Mouse (Mus musculus): ENCODE data around the gene Gna15. TPM values are rescaled to one million over a fixed set of nuclear protein-coding genes. Genes with fewer than 3 reads are reported as not detected.

The Gna15 gene
- polyA plus RNA-seq, 1 experiment, result 14.8 TPM

DNA sequence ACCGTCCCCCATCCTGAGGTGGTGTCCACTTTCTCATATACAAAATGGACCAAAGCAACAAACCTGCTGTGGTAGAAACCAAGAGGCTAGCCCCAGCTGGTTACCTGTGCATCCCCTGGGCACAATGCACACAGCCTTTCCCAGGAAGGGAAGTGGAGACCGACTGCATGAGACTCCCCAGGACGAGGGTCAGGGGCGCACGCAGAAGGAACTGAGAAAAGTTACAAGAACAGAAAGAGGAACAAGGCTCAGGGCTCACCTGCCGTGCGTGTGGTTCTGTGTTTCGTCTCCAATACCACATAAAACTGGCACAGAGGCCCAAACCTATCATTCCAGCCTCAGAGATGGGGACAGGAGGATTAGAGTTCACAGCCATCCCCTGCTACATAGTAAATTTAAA, 6.8 kb downstream of the Gna15 start:
- Histone ChIP-seq H3K36me3 (ENCODE audit: control insufficient read depth, insufficient read depth, low read length) (peaks cover 2% of the 10 kb centered on the region; the same call in 1 of the 2 replicates), H3K4me1 (ENCODE audit: control insufficient read depth, insufficient read depth, insufficient read length) (peaks cover 28% of the 10 kb centered on the region; the same call in 1 of the 2 replicates), H3K4me3 (ENCODE audit: extremely low read depth, insufficient read depth, insufficient read length) (no peak overlapping the region), H3K27ac (ENCODE audit: insufficient read depth, low read length) (peak overlapping the region; percentile 78), H3K27me3 (ENCODE audit: control insufficient read depth, insufficient read depth, low read length) (no peaks in the 10 kb centered on the region)
- TF ChIP-seq POLR2A (IDR thresholded peaks at IDR 0.05; ENCODE audit: low read depth, low read length) (no peak), CTCF (IDR thresholded peaks at IDR 0.05; ENCODE audit: extremely low read depth, insufficient read depth, insufficient read length, insufficient replicate concordance) (no peak)
- 16% methylated on average over 8 of the region's 8 CpGs for WGBS
- DNase-seq (ENCODE audit: low read depth in 1 of 2, low spot score in 2 of 2), result peak; percentile 49 to 68

DNA sequence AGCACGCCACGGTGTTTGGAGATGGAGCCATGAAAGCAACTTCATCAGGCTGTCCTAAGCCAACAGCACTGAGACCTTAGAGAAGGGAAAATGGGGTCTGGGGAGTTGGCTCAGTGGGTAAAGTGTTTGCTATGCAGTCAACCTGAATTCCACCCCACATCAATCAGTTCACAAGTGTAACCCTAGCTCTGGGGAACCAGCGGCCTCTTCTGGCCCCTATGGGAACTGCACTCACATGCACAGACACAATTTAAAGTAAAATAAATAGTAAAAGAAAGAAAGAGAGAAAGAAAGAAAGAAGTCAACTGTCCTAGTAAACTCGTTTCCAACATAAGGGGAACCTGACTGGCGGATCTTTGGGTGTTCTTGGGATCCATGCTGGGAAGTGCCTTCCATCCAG, 10.2 kb downstream of the Gna15 start:
- no peak for DNase-seq (ENCODE audit: low read depth in 1 of 2, low spot score in 2 of 2)
- TF ChIP-seq CTCF (IDR thresholded peaks at IDR 0.05; ENCODE audit: extremely low read depth, insufficient read depth, insufficient read length, insufficient replicate concordance) (no peak), POLR2A (IDR thresholded peaks at IDR 0.05; ENCODE audit: low read depth, low read length) (no peak)
- peaks cover 2% of the 10 kb centered on the region; the same call in 1 of the 2 replicates for H3K36me3 ChIP-seq (ENCODE audit: control insufficient read depth, insufficient read depth, low read length)
- 90% methylated on average over 5 of the region's 5 CpGs for WGBS
- H3K4me3 ChIP-seq (ENCODE audit: extremely low read depth, insufficient read depth, insufficient read length), result no peak overlapping the region
- peaks cover 15% of the 10 kb centered on the region; the same call in 1 of the 2 replicates for H3K4me1 ChIP-seq (ENCODE audit: control insufficient read depth, insufficient read depth, insufficient read length)
- no peak overlapping the region for H3K27ac ChIP-seq (ENCODE audit: insufficient read depth, low read length)
- H3K27me3 ChIP-seq (ENCODE audit: control insufficient read depth, insufficient read depth, low read length), result no peaks in the 10 kb centered on the region

- WGBS, result 73% methylated on average over 14 of the region's 14 CpGs
- no peak for TF ChIP-seq CTCF (IDR thresholded peaks at IDR 0.05; ENCODE audit: extremely low read depth, insufficient read depth, insufficient read length, insufficient replicate concordance)
- no peak for TF ChIP-seq POLR2A (IDR thresholded peaks at IDR 0.05; ENCODE audit: low read depth, low read length)
Measured at GRCm38 (mm10) chr10:81510246-81510810, 13.7 kb downstream of the Gna15 start.

GRCm38 (mm10) chr10:81507691-81508489, 16.1 kb downstream of the Gna15 start:
- Histone ChIP-seq H3K4me3 (ENCODE audit: extremely low read depth, insufficient read depth, insufficient read length) (no peak overlapping the region), H3K4me1 (ENCODE audit: control insufficient read depth, insufficient read depth, insufficient read length) (peaks cover under 1% of the 10 kb centered on the region; the same call in 1 of the 2 replicates), H3K36me3 (ENCODE audit: control insufficient read depth, insufficient read depth, low read length) (no peaks in the 10 kb centered on the region), H3K27me3 (ENCODE audit: control insufficient read depth, insufficient read depth, low read length) (no peaks in the 10 kb centered on the region), H3K27ac (ENCODE audit: insufficient read depth, low read length) (peak overlapping the region; percentile 39)
- 76% methylated on average over 13 of the region's 13 CpGs for WGBS
- no peak for TF ChIP-seq POLR2A (IDR thresholded peaks at IDR 0.05; ENCODE audit: low read depth, low read length)
- no peak for TF ChIP-seq CTCF (IDR thresholded peaks at IDR 0.05; ENCODE audit: extremely low read depth, insufficient read depth, insufficient read length, insufficient replicate concordance)
- DNase-seq (ENCODE audit: low read depth in 1 of 2, low spot score in 2 of 2), result peak in 1 of 2 experiments; percentile 47

More at GRCm38 (mm10) chr10:81510246-81510810, 13.7 kb downstream of the Gna15 start:
- Histone ChIP-seq H3K4me1 (ENCODE audit: control insufficient read depth, insufficient read depth, insufficient read length) (no peaks in the 10 kb centered on the region), H3K36me3 (ENCODE audit: control insufficient read depth, insufficient read depth, low read length) (peaks cover 2% of the 10 kb centered on the region; the same call in 1 of the 2 replicates), H3K27me3 (ENCODE audit: control insufficient read depth, insufficient read depth, low read length) (no peaks in the 10 kb centered on the region), H3K4me3 (ENCODE audit: extremely low read depth, insufficient read depth, insufficient read length) (no peak overlapping the region), H3K27ac (ENCODE audit: insufficient read depth, low read length) (no peak overlapping the region)
- DNase-seq (ENCODE audit: low read depth in 1 of 2, low spot score in 2 of 2), result no peak

DNA sequence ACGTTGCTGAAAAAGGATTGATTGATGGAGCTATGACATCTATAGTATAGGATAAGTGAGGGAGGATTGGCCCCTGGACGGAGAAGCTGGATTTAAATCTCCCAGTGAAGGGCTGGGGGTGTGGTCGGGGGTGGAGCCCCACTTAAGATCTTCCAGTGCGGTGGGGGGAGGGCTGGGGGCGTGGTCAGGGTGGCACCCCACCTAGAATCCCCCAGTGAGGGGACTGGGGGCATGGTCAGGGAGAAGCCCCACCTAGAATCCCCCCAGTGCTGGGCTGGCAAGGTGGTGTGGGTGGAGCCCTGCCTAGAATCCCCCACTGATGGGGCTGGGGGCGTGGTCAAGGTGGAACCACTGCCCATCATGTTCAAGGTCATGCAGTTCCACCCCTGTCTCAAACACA, 16.9 kb downstream of the Gna15 start:
- H3K27ac ChIP-seq (ENCODE audit: insufficient read depth, low read length), result no peak overlapping the region
- no peaks in the 10 kb centered on the region for H3K36me3 ChIP-seq (ENCODE audit: control insufficient read depth, insufficient read depth, low read length)
- WGBS, result 86% methylated on average over 6 of the region's 6 CpGs
- peaks cover 3% of the 10 kb centered on the region for H3K4me1 ChIP-seq (ENCODE audit: control insufficient read depth, insufficient read depth, insufficient read length)
- no peak for DNase-seq (ENCODE audit: low read depth in 1 of 2, low spot score in 2 of 2)
- TF ChIP-seq CTCF (IDR thresholded peaks at IDR 0.05; ENCODE audit: extremely low read depth, insufficient read depth, insufficient read length, insufficient replicate concordance) (no peak), POLR2A (IDR thresholded peaks at IDR 0.05; ENCODE audit: low read depth, low read length) (no peak)
- H3K4me3 ChIP-seq (ENCODE audit: extremely low read depth, insufficient read depth, insufficient read length), result no peak overlapping the region
- no peaks in the 10 kb centered on the region for H3K27me3 ChIP-seq (ENCODE audit: control insufficient read depth, insufficient read depth, low read length)

DNA sequence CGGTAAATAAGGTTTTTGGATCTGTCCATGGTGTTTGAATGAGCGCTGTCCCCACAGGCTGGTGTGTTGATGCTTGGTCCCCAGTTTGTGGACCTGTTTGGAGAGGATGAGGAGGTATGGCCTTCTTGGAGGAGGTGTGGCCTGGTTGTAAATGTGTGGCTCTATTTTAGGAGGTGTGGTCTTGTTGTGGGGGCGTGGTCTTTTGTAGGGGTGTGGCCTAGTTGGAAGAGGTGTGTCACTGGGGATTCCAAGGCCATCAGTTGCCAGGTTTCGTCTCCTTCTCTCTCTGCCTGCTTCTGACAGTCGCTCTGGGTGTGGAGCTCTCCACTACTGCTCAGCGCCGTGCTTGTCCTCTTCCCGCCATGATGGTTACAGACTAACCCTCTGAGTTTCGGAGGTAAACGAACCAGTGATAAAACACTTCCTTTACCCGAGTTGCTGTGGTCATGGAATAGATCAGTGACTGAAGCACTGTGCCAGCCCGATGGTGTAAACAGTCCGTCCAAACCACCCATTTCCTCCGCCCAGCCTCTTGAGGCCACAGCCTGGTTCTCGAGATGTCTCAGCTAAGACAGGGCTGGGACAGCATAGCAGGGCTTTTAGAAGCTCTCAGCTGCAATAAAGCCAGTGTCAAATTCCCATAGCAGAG, 18.9 kb downstream of the Gna15 start:
- H3K36me3 ChIP-seq (ENCODE audit: control insufficient read depth, insufficient read depth, low read length), result no peaks in the 10 kb centered on the region
- H3K27me3 ChIP-seq (ENCODE audit: control insufficient read depth, insufficient read depth, low read length), result no peaks in the 10 kb centered on the region
- no peak overlapping the region for H3K27ac ChIP-seq (ENCODE audit: insufficient read depth, low read length)
- DNase-seq (ENCODE audit: low read depth in 1 of 2, low spot score in 2 of 2), result no peak
- WGBS, result 82% methylated on average over 15 of the region's 15 CpGs
- peaks cover 5% of the 10 kb centered on the region for H3K4me1 ChIP-seq (ENCODE audit: control insufficient read depth, insufficient read depth, insufficient read length)
- no peak overlapping the region for H3K4me3 ChIP-seq (ENCODE audit: extremely low read depth, insufficient read depth, insufficient read length)
- TF ChIP-seq POLR2A (IDR thresholded peaks at IDR 0.05; ENCODE audit: low read depth, low read length) (no peak), CTCF (IDR thresholded peaks at IDR 0.05; ENCODE audit: extremely low read depth, insufficient read depth, insufficient read length, insufficient replicate concordance) (no peak)

Measured in spleen, adult 2 months (tissue).